Mouse (Mus musculus) CH12.LX (cell line): ENCODE results near the gene Daam1. TPM values are rescaled to one million over a fixed set of nuclear protein-coding genes. Genes with fewer than 3 reads are reported as not detected.

ENCODE experiments used
- DNase-seq: peaks from one replicate; pipeline ENCODE4 v3.0.0-alpha.2; 2013; ENCODE audit errors: extremely low read depth
- H3K27ac ChIP-seq: 2 replicates; pipeline ENCODE4 v1.5.1; 2012; ENCODE audit warnings: low read depth, mild to moderate bottlenecking, control low read depth, moderate library complexity; ENCODE audit not compliant: insufficient read depth
- H3K27me3 ChIP-seq: replicated peaks from 2 replicates; pipeline ENCODE3; 2012; ENCODE audit warnings: inconsistent platforms
- H3K36me3 ChIP-seq, 2 experiments: replicated peaks in 1 of 2; 2 replicates each; pipeline versions ENCODE3 to v1.6.1; 2012; ENCODE audit warnings: inconsistent platforms in 1 of 2, low read length in 1 of 2, mild to moderate bottlenecking in 1 of 2, mixed read lengths in 1 of 2, moderate library complexity in 1 of 2; ENCODE audit not compliant: control insufficient read depth in 1 of 2, insufficient read depth in 1 of 2
- H3K4me1 ChIP-seq, 2 experiments: 2 replicates each; pipeline ENCODE4 v1.6.1; 2012; ENCODE audit warnings: inconsistent platforms in 1 of 2, moderate library complexity in 1 of 2; ENCODE audit not compliant: insufficient read depth in 2 of 2, control insufficient read depth in 1 of 2
- H3K4me2 ChIP-seq: 2 replicates; pipeline ENCODE4 v1.6.1; 2012; ENCODE audit warnings: low read depth, mild to moderate bottlenecking, control low read depth; ENCODE audit not compliant: poor library complexity, insufficient read depth, severe bottlenecking
- H3K4me3 ChIP-seq, 3 experiments: fragments of 150-350 bp in 1 of 3; sonication (generic) in 1 of 3; replicated peaks in 1 of 3; 2 replicates each; pipeline versions ENCODE3 to v1.5.1; 2011 to 2012; ENCODE audit warnings: low read depth in 2 of 3, low read length in 2 of 3, mild to moderate bottlenecking in 2 of 3, moderate library complexity in 2 of 3, control low read depth in 1 of 3, improper control_type of control experiment in 1 of 3, inconsistent platforms in 1 of 3, mixed read lengths in 1 of 3; ENCODE audit not compliant: poor library complexity in 1 of 3
- H3K79me2 ChIP-seq: replicated peaks from 2 replicates; pipeline ENCODE4 v1.6.1; 2012; ENCODE audit warnings: mild to moderate bottlenecking, moderate library complexity; ENCODE audit not compliant: control insufficient read depth, poor library complexity, insufficient read depth, severe bottlenecking; ENCODE audit errors: extremely low read depth
- H3K9ac ChIP-seq: 2 replicates; pipeline ENCODE4 v1.6.1; 2012; ENCODE audit warnings: low read depth, mild to moderate bottlenecking, control low read depth, moderate library complexity; ENCODE audit not compliant: insufficient read depth
- H3K9me3 ChIP-seq: replicated peaks from 2 replicates; pipeline ENCODE3; 2012; ENCODE audit warnings: low read length, inconsistent platforms, mixed read lengths
- CHD1 ChIP-seq: IDR thresholded peaks from 2 replicates; pipeline ENCODE4 v1.6.1; 2012; ENCODE audit warnings: low read depth, low read length, improper control_type of control experiment, inconsistent platforms
- E2F4 ChIP-seq: IDR thresholded peaks from 2 replicates; pipeline ENCODE4 v1.6.1; 2011; ENCODE audit warnings: low read depth, low read length, improper control_type of control experiment; ENCODE audit not compliant: insufficient replicate concordance
- EP300 ChIP-seq: IDR thresholded peaks from 2 replicates; pipeline ENCODE4 v1.6.1; 2011; ENCODE audit warnings: low read length, improper control_type of control experiment
- ETS1 ChIP-seq: conservative IDR thresholded peaks from 2 replicates; pipeline ENCODE4 v1.6.1; 2012; ENCODE audit warnings: low read depth, mild to moderate bottlenecking, inconsistent platforms, low read length, improper control_type of control experiment, moderate library complexity
- HCFC1 ChIP-seq: IDR thresholded peaks from 2 replicates; pipeline ENCODE4 v1.6.1; 2012; ENCODE audit warnings: low read depth, mild to moderate bottlenecking, inconsistent platforms, low read length, improper control_type of control experiment
- JUN ChIP-seq: IDR thresholded peaks from 2 replicates; pipeline ENCODE4 v1.6.1; 2011; ENCODE audit warnings: low read depth, mild to moderate bottlenecking, low read length, improper control_type of control experiment, moderate library complexity; ENCODE audit not compliant: insufficient read depth
- JUND ChIP-seq: conservative IDR thresholded peaks from 2 replicates; pipeline ENCODE4 v1.6.1; 2011; ENCODE audit warnings: low read depth, low read length, improper control_type of control experiment
- KAT2A ChIP-seq: IDR thresholded peaks from 2 replicates; pipeline ENCODE4 v1.6.1; 2012; ENCODE audit warnings: low read length, improper control_type of control experiment, inconsistent platforms; ENCODE audit not compliant: insufficient replicate concordance
- MAX ChIP-seq: IDR thresholded peaks from 2 replicates; pipeline ENCODE4 v1.6.1; 2011; ENCODE audit warnings: low read length, improper control_type of control experiment
- MAZ ChIP-seq: IDR thresholded peaks from 2 replicates; pipeline ENCODE4 v1.6.1; 2012; ENCODE audit warnings: low read depth, mild to moderate bottlenecking, inconsistent platforms, low read length, improper control_type of control experiment, moderate library complexity
- MEF2A ChIP-seq: IDR thresholded peaks from 2 replicates; pipeline ENCODE4 v1.6.1; 2014; ENCODE audit warnings: low read depth, mild to moderate bottlenecking, inconsistent platforms, low read length, improper control_type of control experiment, borderline replicate concordance
- MXI1 ChIP-seq: IDR thresholded peaks from 2 replicates; pipeline ENCODE4 v1.6.1; 2011; ENCODE audit warnings: mild to moderate bottlenecking, low read depth, low read length, improper control_type of control experiment
- NRF1 ChIP-seq: IDR thresholded peaks from 2 replicates; pipeline ENCODE4 v1.6.1; 2014; ENCODE audit warnings: low read depth, mild to moderate bottlenecking, inconsistent platforms, low read length, improper control_type of control experiment, moderate library complexity
- PAX5 ChIP-seq: IDR thresholded peaks from 2 replicates; pipeline ENCODE4 v1.6.1; 2012; ENCODE audit warnings: low read length, inconsistent platforms, mixed read lengths
- POLR2AphosphoS2 ChIP-seq: IDR thresholded peaks from 2 replicates; pipeline ENCODE4 v1.6.1; 2011; ENCODE audit warnings: low read depth, low read length, improper control_type of control experiment
- RAD21 ChIP-seq: IDR thresholded peaks from 2 replicates; pipeline ENCODE4 v1.6.1; 2011; ENCODE audit warnings: low read depth, mild to moderate bottlenecking, low read length, improper control_type of control experiment, moderate library complexity
- RCOR1 ChIP-seq: conservative IDR thresholded peaks from 2 replicates; pipeline ENCODE4 v1.6.1; 2012; ENCODE audit warnings: low read depth, mild to moderate bottlenecking, inconsistent platforms, low read length, improper control_type of control experiment
- SIN3A ChIP-seq: IDR thresholded peaks from 2 replicates; pipeline ENCODE4 v1.6.1; 2012; ENCODE audit warnings: low read length, improper control_type of control experiment, inconsistent platforms
- TCF12 ChIP-seq: IDR thresholded peaks from 2 replicates; pipeline ENCODE4 v1.6.1; 2014; ENCODE audit warnings: low read depth, mild to moderate bottlenecking, inconsistent platforms, low read length, improper control_type of control experiment
- UBTF ChIP-seq: IDR thresholded peaks from 2 replicates; pipeline ENCODE4 v1.6.1; 2012; ENCODE audit warnings: low read depth, mild to moderate bottlenecking, inconsistent platforms, low read length, improper control_type of control experiment, moderate library complexity
- USF2 ChIP-seq: conservative IDR thresholded peaks from 2 replicates; pipeline ENCODE4 v1.6.1; 2011; ENCODE audit warnings: low read depth, low read length, improper control_type of control experiment
- ZC3H11A ChIP-seq: IDR thresholded peaks from 2 replicates; pipeline ENCODE4 v1.6.1; 2012; ENCODE audit warnings: low read depth, mild to moderate bottlenecking, inconsistent platforms, low read length, improper control_type of control experiment
- ZKSCAN1 ChIP-seq: IDR thresholded peaks from 2 replicates; pipeline ENCODE4 v1.6.1; 2012; ENCODE audit warnings: low read depth, inconsistent platforms, low read length, improper control_type of control experiment, borderline replicate concordance
- ZNF384 ChIP-seq: IDR thresholded peaks from 2 replicates; pipeline ENCODE4 v1.6.1; 2012; ENCODE audit warnings: low read depth, low read length, improper control_type of control experiment, inconsistent platforms
- dilution Hi-C: fragments of 300-500 bp; cut with MboI; formaldehyde crosslinking; loops from 2 replicates; pipeline ENCODE4 v1.14.3; 2020; ENCODE audit warnings: low sequenced_read_pairs; ENCODE audit not compliant: extremely low pct_unique_long_range_greater_than_20kb, extremely low pct_ligation_motif_present
- in situ Hi-C: fragments of 300-500 bp; cut with MboI; formaldehyde crosslinking; loops from 3 replicates; pipeline ENCODE4 v1.14.3; 2019; ENCODE audit warnings: low sequenced_read_pairs, low pct_ligation_motif_present, low pct_unique_long_range_greater_than_20kb, mixed read lengths
- polyA plus RNA-seq: library from polyadenylated mRNA; unstranded; fragments of >175 nt; gene quantifications from 2 replicates; pipeline ENCODE4 v1.2.1, GENCODE M21; 2012; ENCODE audit warnings: low read depth; ENCODE audit not compliant: insufficient read length
- total RNA-seq, 2 experiments: library from RNA; depleted of rRNA; stranded (reverse); fragments of 300-350 nt in 1 of 2; fragments of >200 nt in 1 of 2; gene quantifications; 2 replicates each; pipeline ENCODE4 v1.2.3; 2012 to 2014

Gene Daam1
- total and polyA plus RNA-seq, 3 experiments, result 10.7 to 27.9 (median 23.6) TPM

GRCm38 (mm10) chr12:71836776-71837175 is 5.9 kb downstream of the Daam1 start:
- H3K27ac ChIP-seq, result no peak overlapping the region
- peaks cover 13 to 91% of the 10 kb centered on the region in 2 experiments; a peak in 3 of 4 replicates for H3K4me1 ChIP-seq
- no peak overlapping the region for H3K9ac ChIP-seq
- TF ChIP-seq MAZ (no peak), RCOR1 (no peak), HCFC1 (no peak), EP300 (no peak), E2F4 (no peak), NRF1 (no peak), MXI1 (no peak), RAD21 (no peak), SIN3A (no peak), MAX (no peak), USF2 (no peak)
- no peaks in the 10 kb centered on the region for H3K9me3 ChIP-seq
- H3K4me3 ChIP-seq, result no peak overlapping the region
- peaks cover 15% of the 10 kb centered on the region for H3K79me2 ChIP-seq
- DNase-seq, result no peak
- H3K4me2 ChIP-seq, result no peak overlapping the region
- H3K36me3 ChIP-seq, result peaks cover 0 to 38% of the 10 kb centered on the region in 2 experiments
- H3K27me3 ChIP-seq, result no peaks in the 10 kb centered on the region
- in situ Hi-C loops, result no loop called here
- dilution Hi-C loops, result no loop called here

- in situ Hi-C loops, result no loop called here
- no peak overlapping the region for H3K4me2 ChIP-seq
- no peak overlapping the region for H3K4me3 ChIP-seq
- TF ChIP-seq POLR2AphosphoS2 (no peak), MEF2A (no peak), ZKSCAN1 (no peak), KAT2A (no peak), ZC3H11A (no peak), UBTF (no peak), HCFC1 (no peak), JUND (no peak), JUN (no peak), PAX5 (no peak), MAZ (no peak), ETS1 (no peak), CHD1 (no peak), ZNF384 (no peak), RCOR1 (no peak), TCF12 (no peak)
- H3K79me2 ChIP-seq, result peaks cover 12% of the 10 kb centered on the region
- peaks cover 19 to 98% of the 10 kb centered on the region in 2 experiments for H3K4me1 ChIP-seq
- no peaks in the 10 kb centered on the region for H3K27me3 ChIP-seq
- H3K36me3 ChIP-seq, result peaks cover 0 to 42% of the 10 kb centered on the region in 2 experiments
- dilution Hi-C loops, result no loop called here
- no peaks in the 10 kb centered on the region for H3K9me3 ChIP-seq
- DNase-seq, result no peak
- no peak overlapping the region for H3K27ac ChIP-seq
- no peak overlapping the region for H3K9ac ChIP-seq
Observed at GRCm38 (mm10) chr12:71837576-71837975, 6.7 kb downstream of the Daam1 start.
